Mouse (Mus musculus) right cerebral cortex, postnatal 36 days (tissue): Measurements from ENCODE around the gene Afdn.

ENCODE experiments used
- DNase-seq, 2 experiments: peaks; one replicate each; pipeline ENCODE4 v3.0.0; 2022; ENCODE audit warnings: low spot score in 2 of 2, mixed read lengths in 1 of 2

The Afdn gene

DNA sequence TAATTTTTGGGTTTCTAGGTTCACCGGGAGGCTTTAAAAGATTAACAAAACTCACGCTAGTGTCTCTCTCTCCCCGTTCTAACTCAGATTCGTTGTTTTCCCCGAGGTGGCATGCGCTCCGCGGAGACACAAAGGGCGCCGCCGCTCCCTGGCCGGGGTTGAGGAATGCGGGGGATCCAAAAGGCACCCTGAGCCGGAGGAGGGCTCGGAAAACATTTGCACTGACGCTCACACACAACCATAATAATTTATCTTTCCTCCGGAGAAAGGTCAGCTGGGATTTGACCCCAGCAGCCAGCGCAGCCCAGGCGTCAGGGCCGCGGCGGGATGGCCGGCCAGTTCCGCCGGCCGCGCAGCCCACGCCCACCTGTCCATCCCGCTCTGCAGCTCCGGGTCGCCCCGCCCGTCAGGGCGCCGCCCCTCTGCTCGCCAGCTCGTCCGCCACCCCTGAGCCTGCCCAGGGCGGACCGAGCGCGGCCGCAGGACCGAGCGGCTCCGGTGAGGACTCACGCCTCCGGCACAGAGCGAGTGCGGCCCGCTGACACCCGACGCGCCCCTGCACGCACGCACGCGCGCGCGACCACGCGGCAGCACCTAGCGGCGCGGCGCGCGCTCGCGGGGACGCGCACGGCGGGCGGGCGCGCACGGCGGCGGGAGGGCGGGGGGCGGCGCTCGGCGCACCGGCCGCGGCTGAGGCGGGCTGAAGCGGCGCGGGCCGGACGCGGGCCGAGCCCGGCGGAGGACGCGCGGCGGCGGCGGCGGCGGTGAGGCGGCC, at the start of gene Afdn:
Gene Afdn, plus strand, starts transcription at position 687 of the 775 bp plus-strand sequence.
- peak; percentile 71 for DNase-seq

DNA sequence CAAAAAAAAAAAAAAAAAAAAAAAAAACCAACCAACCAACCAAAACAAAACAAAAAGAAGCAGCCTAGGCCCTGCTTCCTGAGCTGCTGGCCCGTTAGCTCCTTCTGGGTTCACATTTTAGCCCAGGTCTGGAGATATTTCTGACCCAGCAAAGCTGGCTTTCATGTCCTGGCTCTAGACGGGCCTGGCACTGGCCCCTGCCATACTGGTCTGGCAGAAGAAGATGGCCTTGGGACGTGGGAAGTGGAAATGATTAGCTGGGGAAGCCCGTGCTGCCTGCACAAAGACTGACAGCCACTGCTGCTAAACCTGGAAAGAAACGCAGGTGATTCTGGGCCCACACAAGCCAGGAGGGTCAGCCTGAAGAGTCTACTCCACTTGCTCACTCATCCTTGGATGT, 49.2 kb upstream of the Afdn start:
- no peak for DNase-seq

DNA sequence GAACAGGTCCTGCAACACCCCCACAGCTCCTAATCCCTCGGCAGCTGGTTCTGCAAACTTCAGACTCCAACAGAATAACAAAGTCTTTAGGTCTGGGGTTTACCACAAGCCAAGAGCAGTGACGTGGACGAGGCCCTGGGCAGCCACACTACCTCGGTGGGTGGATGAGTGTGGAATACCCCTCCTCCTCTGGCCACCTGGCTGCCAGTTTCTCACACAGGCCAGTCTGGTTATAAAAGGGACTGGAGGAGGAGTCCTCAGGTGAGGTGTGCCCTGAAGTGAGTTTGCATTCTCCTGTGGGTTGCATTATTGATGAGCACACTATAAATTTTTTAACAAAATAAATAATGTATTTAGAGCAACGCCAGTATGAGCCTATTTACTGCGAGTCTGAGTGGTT, 48.2 kb upstream of the Afdn start:
- DNase-seq: no peak

DNA sequence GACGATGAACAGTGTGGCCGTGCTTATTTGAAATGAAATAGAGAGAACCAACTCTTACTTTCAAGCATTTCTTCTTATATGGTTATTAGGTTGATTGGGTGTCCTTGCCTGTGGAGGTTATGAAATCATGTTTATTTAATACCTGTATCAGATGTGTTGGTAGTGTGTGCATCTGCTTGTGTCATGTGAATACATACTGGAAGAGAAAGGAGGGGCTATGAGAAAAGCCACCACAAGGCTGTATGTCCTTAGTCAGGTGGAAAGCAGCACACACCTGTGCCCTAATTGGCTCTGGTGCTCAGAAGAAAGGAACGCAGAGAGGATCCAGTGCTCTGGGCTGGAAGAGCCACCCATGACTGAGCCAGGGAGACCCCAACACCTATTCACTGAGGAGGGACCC, 47.8 kb upstream of the Afdn start:
- DNase-seq: no peak

DNA sequence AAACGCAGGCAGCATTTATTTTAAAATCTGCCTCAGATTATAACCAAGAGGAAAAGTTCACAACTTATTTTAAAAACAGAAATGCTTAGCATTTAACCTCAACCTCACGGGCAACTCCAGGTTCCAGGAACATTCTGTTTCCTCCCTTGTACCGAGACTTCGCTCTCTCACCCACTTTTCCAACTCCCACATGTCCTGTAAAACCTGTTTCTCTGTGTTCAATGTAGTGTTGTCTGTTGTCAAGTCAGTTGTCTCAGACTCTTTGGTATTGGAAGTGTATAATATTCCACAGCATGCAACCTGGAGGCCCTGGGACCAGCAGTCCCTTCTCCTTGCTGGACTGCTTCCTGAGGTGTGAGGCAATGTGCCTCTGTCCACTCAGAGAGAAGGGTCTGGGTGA, 46.2 kb upstream of the Afdn start:
- no peak for DNase-seq

DNA sequence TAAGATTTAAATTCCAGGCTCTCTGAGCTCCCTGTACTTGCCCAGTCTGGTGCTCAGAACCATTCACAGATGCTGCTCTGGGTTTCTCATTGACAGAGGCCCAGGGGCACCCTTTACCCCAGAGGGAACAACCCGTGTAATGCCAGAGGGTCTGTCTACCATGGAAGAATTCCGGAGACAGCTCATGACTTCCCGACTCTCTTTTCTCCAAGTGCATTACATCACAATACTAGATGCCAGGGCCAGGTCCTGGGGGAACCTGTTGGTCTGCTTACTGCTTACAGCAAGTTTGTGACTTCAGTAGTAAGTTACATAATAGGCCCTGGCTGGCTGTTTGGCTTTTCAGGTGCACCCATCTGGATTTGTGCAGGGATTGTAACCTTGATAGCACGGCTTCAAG, 45.7 kb upstream of the Afdn start:
- DNase-seq: no peak

DNA sequence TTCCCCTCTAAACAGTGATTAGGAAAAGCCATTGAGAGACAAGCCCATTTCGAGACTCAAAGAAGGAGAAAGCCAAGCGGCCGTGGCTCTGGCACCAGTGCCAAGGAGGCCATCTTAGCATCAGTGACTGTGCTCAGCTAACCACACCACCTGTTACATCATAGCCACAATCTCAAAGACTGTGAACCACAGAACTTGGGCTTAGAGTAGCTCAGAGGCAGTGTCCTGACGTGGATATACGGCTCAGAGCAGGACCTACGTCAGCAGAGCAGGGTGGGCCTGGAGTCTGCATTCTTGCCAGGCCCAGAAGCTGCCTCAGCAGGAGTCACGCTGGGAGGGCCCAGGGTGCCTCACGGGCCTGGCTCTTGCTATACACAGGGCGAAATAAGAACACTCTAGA, 44.8 kb upstream of the Afdn start:
- no peak for DNase-seq

DNA sequence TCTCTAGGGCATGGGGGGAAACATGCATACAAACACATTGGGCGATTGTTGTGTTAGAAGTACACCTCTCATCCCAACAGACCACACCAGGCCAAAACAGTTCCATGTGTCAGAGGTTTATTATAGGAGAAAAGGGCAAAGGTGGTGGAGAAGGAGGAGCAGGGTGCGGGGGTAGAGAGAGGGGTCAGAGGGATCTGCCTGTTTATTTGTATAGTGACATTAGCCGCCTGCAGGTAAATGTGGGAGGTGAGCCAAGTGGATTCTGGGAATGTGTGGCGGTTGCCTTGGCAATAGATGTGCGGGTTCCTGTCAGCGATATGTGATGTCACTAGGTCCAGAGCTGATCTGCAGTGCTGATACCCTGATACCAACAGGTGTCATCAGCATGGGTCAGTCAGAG, 44.0 kb upstream of the Afdn start:
- no peak for DNase-seq

DNA sequence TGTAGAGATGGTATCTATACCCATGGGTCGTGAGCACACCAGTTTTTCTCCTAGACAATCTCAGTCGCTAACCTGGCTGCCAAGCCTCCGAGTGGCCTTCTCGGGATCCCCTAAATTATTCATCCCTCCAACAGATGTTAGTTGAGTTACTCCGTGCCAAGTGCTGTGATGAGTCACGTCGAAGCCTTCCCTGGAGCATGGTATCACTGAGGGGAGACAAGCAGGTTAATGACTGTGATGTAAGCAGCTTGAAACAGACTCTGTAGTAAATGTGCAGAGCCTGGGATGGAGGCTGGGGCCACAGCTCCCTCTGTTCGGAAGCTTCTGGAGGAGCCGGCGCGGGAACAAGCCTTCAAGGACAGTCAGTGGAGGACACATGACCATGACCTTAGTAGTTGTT, 42.9 kb upstream of the Afdn start:
- DNase-seq: no peak

DNA sequence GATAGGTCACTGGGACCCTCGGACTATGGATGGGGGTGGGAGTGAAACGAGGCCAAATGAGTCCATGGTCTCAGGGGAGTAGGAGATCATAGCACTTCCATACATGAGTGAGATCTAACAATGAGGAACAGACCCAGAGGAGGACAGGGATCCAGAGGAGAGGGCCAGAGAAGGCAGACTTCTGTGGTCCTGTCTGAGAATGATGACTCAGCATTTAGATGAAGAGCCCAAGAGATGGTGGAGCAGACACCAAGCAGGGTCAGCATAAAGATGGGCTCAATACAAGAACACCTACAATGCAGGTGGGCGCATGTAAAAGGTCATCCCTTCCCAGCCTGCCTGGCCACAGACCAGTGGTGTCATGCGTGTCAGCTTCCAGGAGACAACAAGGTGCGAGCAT, 40.2 kb upstream of the Afdn start:
- DNase-seq: no peak

DNA sequence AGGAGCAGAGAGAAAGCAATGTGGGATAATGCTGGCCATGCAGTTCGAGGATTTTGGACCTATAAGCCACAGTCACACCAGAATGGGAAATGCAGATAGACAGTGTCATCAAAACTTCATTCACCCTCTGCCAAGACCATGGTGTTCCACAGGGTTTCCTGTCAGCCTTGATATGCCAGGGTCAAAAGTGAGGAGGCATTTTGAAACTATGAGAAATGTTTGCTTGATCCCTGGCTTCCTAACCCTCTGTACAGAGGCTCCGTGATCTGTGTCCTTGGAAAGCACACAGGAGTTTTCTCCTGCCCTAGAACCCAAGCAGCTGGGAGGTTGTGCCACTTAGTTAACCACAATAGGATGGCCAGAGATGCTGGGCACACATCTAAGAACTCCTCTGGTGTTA, 39.0 kb upstream of the Afdn start:
- no peak for DNase-seq

DNA sequence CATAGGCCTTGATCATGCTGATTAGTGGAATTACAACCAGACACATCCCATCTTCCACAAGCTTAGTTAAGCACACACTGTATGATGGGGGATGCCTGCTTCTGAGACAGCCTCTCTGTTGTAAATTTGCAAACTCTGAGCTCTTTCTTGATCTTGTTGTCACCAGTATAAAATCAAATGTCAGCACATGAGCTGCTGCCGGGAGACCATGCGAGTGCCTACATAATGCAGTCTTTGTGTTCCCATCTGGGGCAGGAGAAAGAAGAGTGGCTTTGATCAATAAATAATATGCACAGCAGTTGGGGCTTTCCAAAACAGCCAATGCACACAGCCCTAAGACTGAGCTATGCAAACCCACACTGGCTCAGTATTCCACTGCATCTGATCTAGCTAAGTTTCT, 37.9 kb upstream of the Afdn start:
- DNase-seq: no peak

DNA sequence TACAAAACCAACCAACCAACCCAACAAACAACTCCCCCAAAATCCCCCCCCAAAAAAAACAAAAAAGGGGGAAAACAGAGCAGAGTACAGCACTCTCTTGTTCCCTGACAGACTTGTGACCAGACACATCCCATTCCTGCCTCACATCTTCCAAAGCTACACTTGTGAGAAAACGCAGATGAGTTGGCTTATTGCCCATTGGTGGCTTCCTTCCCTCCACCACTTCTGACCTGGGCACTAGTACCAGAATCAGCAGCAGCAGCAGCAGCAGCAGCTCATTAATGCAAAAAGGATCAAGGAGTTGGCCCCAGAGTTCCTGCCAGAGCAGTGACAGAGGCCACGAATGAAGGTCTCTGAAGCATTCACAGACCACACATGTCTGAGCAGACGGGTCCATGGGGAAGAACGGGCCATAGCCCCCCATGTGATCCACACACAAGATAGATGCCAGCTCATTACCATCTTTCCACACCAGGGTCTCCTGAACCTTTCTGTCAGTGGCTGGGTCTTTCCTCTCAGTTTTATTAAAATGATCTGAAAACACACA, 35.3 kb upstream of the Afdn start:
- no peak for DNase-seq

DNA sequence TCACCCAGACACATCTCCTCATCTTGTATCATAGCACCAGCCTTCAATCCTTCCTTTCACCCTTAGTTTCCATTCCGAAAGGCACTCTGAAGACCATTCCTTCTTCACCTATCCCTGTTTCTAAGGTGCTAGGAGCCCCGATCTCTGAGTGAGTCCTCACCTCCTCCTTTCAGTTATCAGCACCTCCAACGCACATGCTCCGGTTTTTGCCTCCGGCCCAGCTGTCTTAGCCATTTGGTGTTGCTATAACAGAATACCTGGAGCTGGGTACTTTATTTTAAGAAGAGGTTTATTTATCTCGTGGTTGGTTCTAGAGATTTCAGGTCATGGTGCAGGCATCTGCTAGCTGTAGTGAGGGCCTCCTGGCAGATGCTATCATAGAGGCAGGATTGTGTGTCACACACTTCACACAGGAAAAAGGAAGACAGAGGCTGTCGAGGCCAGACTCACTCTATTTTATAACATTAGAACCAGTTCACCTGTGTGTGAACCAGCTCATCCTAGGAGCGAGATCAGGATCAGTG, 33.4 kb upstream of the Afdn start:
- peak in 1 of 2 experiments; percentile 33 for DNase-seq

DNA sequence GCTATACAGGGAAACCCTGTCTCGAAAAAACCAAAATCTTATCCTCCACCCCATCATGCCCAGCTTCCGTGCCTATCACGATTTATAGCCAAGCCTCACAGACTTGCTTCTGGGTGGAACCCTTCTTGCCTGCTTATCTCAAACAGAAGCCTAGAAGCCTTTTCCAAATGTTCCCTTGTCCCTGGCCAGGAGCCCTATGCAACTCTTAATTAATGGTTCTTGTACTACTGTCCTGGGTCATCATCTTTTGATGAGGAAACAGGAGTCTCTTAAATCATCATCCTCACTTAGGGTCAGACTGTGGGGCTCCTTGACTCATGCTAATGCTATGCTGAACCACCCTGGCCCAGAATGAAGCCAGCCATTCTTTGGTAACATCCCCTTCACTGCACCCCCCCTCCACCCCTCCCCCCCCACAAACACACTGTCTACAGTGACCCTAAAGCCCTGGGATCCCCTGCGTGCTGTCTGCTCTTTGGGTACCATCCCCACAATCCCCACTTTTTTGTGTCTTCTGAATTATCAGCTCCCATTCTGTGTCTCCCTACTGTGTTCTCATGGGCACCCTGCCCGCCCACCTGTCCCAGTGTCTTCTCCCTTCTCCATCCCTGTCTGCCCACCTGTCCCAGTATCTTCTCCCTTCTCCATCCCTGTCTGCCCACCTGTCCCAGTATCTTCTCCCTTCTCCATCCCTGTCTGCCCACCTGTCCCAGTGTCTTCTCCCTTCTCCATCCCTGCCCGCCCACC, 29.2 kb upstream of the Afdn start:
- no peak for DNase-seq

DNA sequence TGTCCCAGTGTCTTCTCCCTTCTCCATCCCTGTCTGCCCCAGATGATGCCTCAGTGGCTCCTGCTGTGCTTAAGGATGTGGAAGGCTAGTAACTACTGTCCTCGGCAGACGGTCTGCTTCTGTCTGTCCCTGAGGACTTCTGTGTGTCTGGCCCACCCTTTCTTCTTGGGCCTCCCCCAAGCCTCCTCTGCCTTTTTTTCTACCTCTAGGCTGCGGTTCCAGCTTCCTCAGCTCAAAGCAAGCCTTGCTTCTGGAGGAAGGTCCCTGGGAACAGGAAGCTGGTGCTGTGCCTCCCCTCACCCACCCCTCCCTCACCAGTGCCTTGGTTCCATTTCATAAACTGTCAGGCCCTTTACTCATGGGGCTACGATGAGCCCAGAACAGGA, 28.6 kb upstream of the Afdn start:
- no peak for DNase-seq

DNA sequence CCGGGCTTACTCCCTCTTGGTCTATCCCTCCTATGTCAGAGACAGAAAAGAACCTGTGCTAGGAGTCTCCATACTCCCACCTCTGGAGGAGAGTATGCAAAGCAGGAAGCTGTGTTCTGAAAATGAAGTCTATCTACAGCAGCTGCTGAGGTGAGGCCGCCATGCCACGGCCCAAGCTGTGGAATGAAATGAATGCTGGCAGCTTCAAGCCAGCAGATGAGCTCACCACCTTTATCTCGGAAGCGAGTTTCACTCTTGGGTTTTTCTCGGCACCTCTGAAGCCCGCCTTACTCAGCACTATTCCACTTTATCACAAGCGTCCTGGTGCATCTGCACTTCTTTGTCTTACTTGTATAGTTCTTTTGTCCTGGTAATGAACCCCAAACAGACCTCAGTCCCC, 27.7 kb upstream of the Afdn start:
- no peak for DNase-seq

DNA sequence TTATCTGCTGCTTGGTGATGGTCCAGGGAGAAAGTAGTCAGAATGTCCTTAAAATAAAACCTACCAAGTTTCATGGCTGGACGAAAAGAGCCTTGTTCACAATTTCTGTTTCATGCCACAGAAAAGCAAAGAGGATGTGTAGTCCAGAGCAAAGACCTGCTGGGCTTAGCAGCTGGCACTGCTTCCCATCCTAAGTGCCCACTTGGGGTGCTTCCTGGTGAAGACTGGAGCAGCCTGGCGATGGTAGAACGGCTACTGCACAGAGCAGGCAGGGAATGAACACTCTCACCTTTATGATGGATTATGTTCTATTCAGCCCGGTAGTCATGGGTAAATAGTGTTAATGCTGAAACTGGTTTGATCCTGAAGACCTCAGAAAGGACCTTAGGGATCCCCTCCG, 26.4 kb upstream of the Afdn start:
- no peak for DNase-seq

DNA sequence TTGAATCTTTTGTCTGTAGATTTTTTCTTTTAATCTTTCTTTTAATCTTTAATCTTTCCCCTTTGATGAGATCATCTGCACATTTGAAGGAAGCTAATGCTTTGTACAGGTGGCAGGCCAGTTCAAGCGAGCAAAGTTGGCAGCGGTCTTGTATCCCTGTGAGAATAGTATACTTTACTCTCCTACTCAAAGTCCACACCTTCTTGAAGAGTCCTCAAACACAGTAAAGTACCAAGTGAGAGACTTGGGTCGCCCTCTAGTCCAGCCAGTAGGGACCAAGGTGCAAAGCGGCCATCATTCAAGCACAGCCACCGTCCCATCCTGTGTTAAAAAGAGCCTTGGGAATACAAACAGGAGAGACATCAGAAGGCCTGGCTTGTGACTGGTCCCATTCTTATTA, 25.3 kb upstream of the Afdn start:
- no peak for DNase-seq

DNA sequence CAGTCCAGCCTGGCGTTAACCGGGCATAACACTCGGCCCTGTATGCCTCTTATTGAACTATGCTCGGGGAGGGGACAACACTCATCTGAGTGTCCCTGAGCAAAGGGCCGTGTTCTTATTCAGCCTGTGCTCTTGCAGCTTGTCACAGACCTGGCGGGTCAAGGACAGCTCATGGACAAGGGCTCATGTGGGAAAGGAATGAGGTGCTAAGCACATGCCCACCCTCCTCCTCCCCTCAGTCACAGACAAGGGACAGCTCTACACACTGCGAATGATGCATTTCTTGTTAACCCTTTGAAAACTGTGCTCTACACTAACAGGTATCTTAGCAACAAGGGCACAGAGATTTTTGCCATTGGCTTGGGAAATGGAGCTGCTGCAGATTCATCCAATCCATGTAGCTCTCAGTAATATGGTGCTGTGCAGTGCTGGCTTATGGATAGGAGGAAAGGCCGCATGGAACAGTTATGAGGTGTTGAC, 24.5 kb upstream of the Afdn start:
- no peak for DNase-seq

DNA sequence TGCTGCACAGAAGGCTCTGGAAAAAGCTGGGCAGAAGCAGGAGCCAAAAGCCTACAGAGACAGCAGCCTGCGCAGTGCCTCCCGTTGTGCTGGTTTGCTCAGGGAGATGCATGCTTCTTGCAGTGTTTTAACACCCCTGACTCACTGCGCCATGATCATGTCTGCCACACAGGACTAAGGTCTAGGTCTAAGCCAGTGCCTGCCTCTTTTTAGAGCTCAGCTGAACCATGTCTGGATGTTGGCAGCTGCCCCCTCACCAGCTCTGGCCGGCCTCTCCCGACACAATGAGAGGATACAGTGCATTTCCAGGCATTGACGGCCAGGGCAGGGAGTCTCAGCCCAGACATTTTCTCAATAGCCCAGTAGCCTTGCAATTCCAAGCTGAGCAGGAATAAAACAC, 23.0 kb upstream of the Afdn start:
- peak in 1 of 2 experiments; percentile 15 for DNase-seq

DNA sequence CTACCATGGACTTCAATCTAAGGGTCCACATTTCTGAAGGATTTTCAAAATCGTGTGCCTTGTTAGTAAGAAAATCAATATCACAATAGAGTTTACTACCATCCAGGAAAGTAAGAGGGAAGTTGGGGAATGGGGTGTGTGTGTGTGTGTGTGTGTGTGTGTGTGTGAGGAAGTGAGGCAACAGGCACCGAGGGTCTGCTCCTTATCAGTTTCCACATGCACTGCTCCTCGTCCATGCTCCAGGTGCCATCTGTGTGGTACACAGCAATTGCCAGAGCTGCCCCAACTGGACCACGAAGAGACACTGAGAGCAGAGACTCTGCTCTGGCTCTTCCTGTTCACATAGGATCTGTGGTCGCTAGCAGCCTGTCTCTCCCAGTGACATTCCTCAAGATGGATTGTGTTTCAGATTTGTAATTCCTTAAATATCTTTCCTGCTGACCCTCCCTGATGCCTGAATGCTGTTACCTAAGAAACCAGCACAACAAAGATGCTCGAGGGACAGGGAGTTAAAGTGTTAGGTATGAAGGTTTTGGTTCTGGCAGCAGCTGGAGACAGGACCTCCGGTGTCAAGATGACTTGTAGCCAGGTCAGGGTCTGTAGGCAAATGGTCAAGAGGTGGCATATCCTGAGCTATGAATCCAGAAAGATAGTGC, 22.1 kb upstream of the Afdn start:
- no peak for DNase-seq
